Mouse (Mus musculus) spleen, adult 2 months (tissue): ENCODE results near the gene Prox1. TPM values are rescaled to one million over a fixed set of nuclear protein-coding genes. Genes with fewer than 3 reads are reported as not detected.

Experiments used
- DNase-seq, 2 experiments: peaks; one replicate each; pipeline versions ENCODE4 v3.0.0 to v3.0.0-alpha.2; 2012 to 2021; ENCODE audit warnings: low spot score in 2 of 2, low read depth in 1 of 2
- H3K27ac ChIP-seq: fragments of 200-500 bp; 2 replicates; pipeline ENCODE4 v1.5.1; 2012; ENCODE audit warnings: low read length, inconsistent platforms; ENCODE audit not compliant: insufficient read depth
- H3K27me3 ChIP-seq: fragments of 200-500 bp; 2 replicates; pipeline ENCODE4 v1.6.1; 2012; ENCODE audit warnings: mild to moderate bottlenecking, moderate library complexity, low read length, inconsistent platforms; ENCODE audit not compliant: control insufficient read depth, insufficient read depth
- H3K36me3 ChIP-seq: fragments of 200-500 bp; 2 replicates; pipeline ENCODE4 v1.6.1; 2012; ENCODE audit warnings: mild to moderate bottlenecking, low read length, inconsistent platforms; ENCODE audit not compliant: control insufficient read depth, insufficient read depth
- H3K4me1 ChIP-seq: fragments of 200-500 bp; 2 replicates; pipeline ENCODE4 v1.6.1; 2011; ENCODE audit warnings: inconsistent platforms; ENCODE audit not compliant: control insufficient read depth, insufficient read depth, insufficient read length
- H3K4me3 ChIP-seq: fragments of 200-500 bp; 2 replicates; pipeline ENCODE4 v1.5.1; 2011; ENCODE audit warnings: mild to moderate bottlenecking, inconsistent platforms; ENCODE audit not compliant: insufficient read depth, insufficient read length; ENCODE audit errors: extremely low read depth
- CTCF ChIP-seq: fragments of 200-500 bp; IDR thresholded peaks from 2 replicates; pipeline ENCODE4 v1.5.1; 2011; ENCODE audit warnings: mild to moderate bottlenecking, inconsistent platforms; ENCODE audit not compliant: insufficient read depth, insufficient read length, insufficient replicate concordance; ENCODE audit errors: extremely low read depth
- POLR2A ChIP-seq: fragments of 200-500 bp; IDR thresholded peaks from 2 replicates; pipeline ENCODE4 v1.6.1; 2011; ENCODE audit warnings: low read depth, low read length, inconsistent platforms
- WGBS: fragments of 180-500 bp; shearing (Covaris S2); methylation state at CpG from one replicate; pipeline ENCODE4 v1.1.7; 2018; 5-methylcytosine and 5-hydroxymethylcytosine counted together
- polyA plus RNA-seq: library from polyadenylated mRNA; depleted of rRNA; stranded (reverse); fragments of >200 nt; gene quantifications from 2 replicates; pipeline ENCODE4 v1.2.3, GENCODE M21; 2012; rRNA removed

The Prox1 gene
- polyA plus RNA-seq, 1 experiment: 1.6 TPM

GRCm38 (mm10) chr1:190106060-190106459 lies 64.5 kb downstream of the Prox1 start:
- no peak overlapping the region for H3K27ac ChIP-seq
- 82% methylated on average over 5 of the region's 5 CpGs for WGBS
- no peak for DNase-seq

GRCm38 (mm10) chr1:190093326-190093725 lies 77.2 kb downstream of the Prox1 start:
- H3K4me3 ChIP-seq: no peak overlapping the region
- no peaks in the 10 kb centered on the region for H3K27me3 ChIP-seq
- no peaks in the 10 kb centered on the region for H3K4me1 ChIP-seq
- WGBS: 89% methylated on average over 9 of the region's 9 CpGs
- H3K36me3 ChIP-seq: no peaks in the 10 kb centered on the region
- DNase-seq: no peak
- TF ChIP-seq POLR2A (no peak), CTCF (no peak)
- H3K27ac ChIP-seq: no peak overlapping the region

More at GRCm38 (mm10) chr1:190106060-190106459, 64.5 kb downstream of the Prox1 start:
- TF ChIP-seq POLR2A (no peak), CTCF (no peak)
- Histone ChIP-seq H3K27me3 (no peaks in the 10 kb centered on the region), H3K4me1 (no peaks in the 10 kb centered on the region), H3K4me3 (no peak overlapping the region), H3K36me3 (no peaks in the 10 kb centered on the region)

- TF ChIP-seq POLR2A: no peak
- no peak for TF ChIP-seq CTCF
- H3K4me3 ChIP-seq: no peak overlapping the region
- H3K27me3 ChIP-seq: no peaks in the 10 kb centered on the region
- WGBS: 90% methylated on average over 7 of the region's 7 CpGs
- H3K36me3 ChIP-seq: no peaks in the 10 kb centered on the region
- no peak overlapping the region for H3K27ac ChIP-seq
- H3K4me1 ChIP-seq: no peaks in the 10 kb centered on the region
- DNase-seq: no peak
Observed at GRCm38 (mm10) chr1:190092076-190092475, 78.4 kb downstream of the Prox1 start.

GRCm38 (mm10) chr1:190088929-190089328 lies 81.6 kb downstream of the Prox1 start:
- no peak overlapping the region for H3K27ac ChIP-seq
- no peaks in the 10 kb centered on the region for H3K4me1 ChIP-seq
- H3K36me3 ChIP-seq: no peaks in the 10 kb centered on the region
- H3K27me3 ChIP-seq: no peaks in the 10 kb centered on the region
- no peak for DNase-seq
- WGBS: 59% methylated on average over 2 of the region's 2 CpGs
- no peak for TF ChIP-seq POLR2A
- no peak for TF ChIP-seq CTCF
- H3K4me3 ChIP-seq: no peak overlapping the region

- Histone ChIP-seq H3K27me3 (no peaks in the 10 kb centered on the region), H3K4me3 (no peak overlapping the region), H3K27ac (no peak overlapping the region), H3K4me1 (no peaks in the 10 kb centered on the region), H3K36me3 (no peaks in the 10 kb centered on the region)
- WGBS: 86% methylated on average over 7 of the region's 7 CpGs
- DNase-seq: no peak
- TF ChIP-seq POLR2A: no peak
- no peak for TF ChIP-seq CTCF
Observed at GRCm38 (mm10) chr1:190085703-190086102, 84.8 kb downstream of the Prox1 start.

GRCm38 (mm10) chr1:190079643-190080275 lies 90.8 kb downstream of the Prox1 start:
- 87% methylated on average over 9 of the region's 10 CpGs for WGBS
- Histone ChIP-seq H3K4me1 (no peaks in the 10 kb centered on the region), H3K4me3 (no peak overlapping the region), H3K27ac (no peak overlapping the region), H3K27me3 (no peaks in the 10 kb centered on the region), H3K36me3 (no peaks in the 10 kb centered on the region)
- no peak for DNase-seq
- TF ChIP-seq CTCF (no peak), POLR2A (no peak)

- 80% methylated on average over 11 of the region's 11 CpGs for WGBS
- Histone ChIP-seq H3K4me1 (no peaks in the 10 kb centered on the region), H3K36me3 (no peaks in the 10 kb centered on the region), H3K27me3 (no peaks in the 10 kb centered on the region), H3K27ac (no peak overlapping the region), H3K4me3 (no peak overlapping the region)
- no peak for DNase-seq
- TF ChIP-seq POLR2A (no peak), CTCF (no peak)
Observed at GRCm38 (mm10) chr1:190076601-190077000, 93.9 kb downstream of the Prox1 start.

Other genes starting within 250 kb of the Prox1 start
- 13.0 and 14.6 TPM in 2 replicates for gene Smyd2, start 248.4 kb downstream of the Prox1 start, polyA plus RNA-seq